Mouse (Mus musculus): ENCODE data around the gene Slc37a1. TPM values are rescaled to one million over a fixed set of nuclear protein-coding genes. Genes with fewer than 3 reads are reported as not detected.

Slc37a1 gene
- total and polyA plus RNA-seq, 2 experiments = 1.4 to 4.7 TPM

DNA sequence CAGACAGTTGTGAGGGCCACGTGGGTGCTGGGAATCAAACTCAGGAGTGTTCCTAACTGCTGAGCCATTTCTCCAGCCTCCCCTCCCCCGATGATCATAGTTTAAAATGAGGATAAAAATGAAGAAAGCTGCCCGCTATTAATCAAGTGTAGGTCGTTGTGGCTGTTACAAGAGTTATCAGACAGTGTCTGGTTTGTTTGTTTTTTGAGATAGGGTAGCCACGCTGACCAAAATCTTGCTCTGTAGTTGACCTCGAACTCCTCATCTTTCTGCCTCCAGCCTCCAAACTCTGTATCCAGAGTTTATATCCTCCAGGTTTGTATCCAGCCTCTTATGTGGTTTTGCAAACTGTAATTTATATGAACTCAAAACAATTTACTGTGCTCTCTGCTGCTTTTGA is 6.3 kb upstream of the Slc37a1 start:
- H3K27me3 ChIP-seq (ENCODE audit: control insufficient read depth, insufficient read depth, low read length) = no peaks in the 10 kb centered on the region
- TF ChIP-seq CTCF (IDR thresholded peaks at IDR 0.05; ENCODE audit: low read depth, low read length) (no peak), POLR2A (IDR thresholded peaks at IDR 0.05; ENCODE audit: extremely low read depth, insufficient read depth, low read length) (no peak)
- no peak overlapping the region for H3K9ac ChIP-seq (ENCODE audit: low read depth, low read length)
- H3K4me3 ChIP-seq (ENCODE audit: insufficient read depth, low read depth, low read length) = no peak overlapping the region
- no peaks in the 10 kb centered on the region for H3K36me3 ChIP-seq (ENCODE audit: control insufficient read depth, insufficient read depth, low read length)
- no peaks in the 10 kb centered on the region for H3K79me2 ChIP-seq (ENCODE audit: control insufficient read depth, insufficient read depth, low read length)
- H3K27ac ChIP-seq (replicated peaks; ENCODE audit: insufficient read depth, low read depth, low read length) = no peak overlapping the region
- 54% methylated on average over 6 of the region's 6 CpGs for WGBS
- no peaks in the 10 kb centered on the region for H3K4me1 ChIP-seq (ENCODE audit: control insufficient read depth, insufficient read depth, low read length)
- no peak for DNase-seq (ENCODE audit: extremely low read depth, low read depth, low spot score)

DNA sequence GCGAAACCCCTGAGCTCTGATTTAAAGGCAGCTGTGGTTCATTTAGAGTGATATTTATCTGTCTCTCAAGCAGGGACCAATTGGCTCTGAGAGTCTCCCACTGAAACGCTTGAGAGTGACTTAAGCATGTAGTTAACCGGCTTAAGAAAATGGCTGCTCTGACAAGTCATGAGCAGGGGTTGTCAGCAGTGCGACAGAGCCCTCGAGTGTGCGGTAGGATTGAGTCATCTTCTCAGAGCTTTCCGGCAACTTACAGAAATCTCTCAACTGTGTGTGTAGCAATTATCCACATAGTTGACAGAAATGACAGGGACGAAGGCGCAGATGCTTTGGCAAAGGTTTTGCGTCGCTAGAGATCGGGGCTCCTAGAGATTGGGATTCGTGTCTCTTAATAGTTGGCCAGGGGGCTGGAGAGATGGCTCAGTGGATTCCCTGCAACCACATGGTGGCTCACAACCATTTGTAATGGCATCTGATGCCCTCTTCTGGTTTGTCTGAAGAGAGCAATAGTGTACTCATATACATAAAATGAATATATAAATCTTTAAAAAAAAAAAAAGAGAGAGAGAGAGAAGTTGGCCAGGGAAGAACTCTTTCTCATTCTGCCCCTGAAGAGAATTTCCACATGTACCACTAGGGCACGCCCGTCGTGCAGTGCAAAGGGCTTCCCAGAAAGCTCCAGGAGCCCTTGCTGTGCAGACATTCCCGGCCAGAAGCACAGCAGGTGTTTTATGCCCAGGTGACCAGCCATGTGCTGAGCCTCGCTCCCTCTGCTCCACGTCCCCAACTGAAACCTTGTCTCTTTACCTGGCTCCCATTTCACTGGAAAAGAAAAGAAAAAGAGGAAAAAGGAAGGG is 4.5 kb upstream of the Slc37a1 start:
- Histone ChIP-seq H3K36me3 (ENCODE audit: control insufficient read depth, insufficient read depth, low read length) (no peaks in the 10 kb centered on the region), H3K27me3 (ENCODE audit: control insufficient read depth, insufficient read depth, low read length) (no peaks in the 10 kb centered on the region), H3K4me1 (ENCODE audit: control insufficient read depth, insufficient read depth, low read length) (no peaks in the 10 kb centered on the region), H3K9ac (ENCODE audit: low read depth, low read length) (no peak overlapping the region), H3K27ac (replicated peaks; ENCODE audit: insufficient read depth, low read depth, low read length) (no peak overlapping the region), H3K4me3 (ENCODE audit: insufficient read depth, low read depth, low read length) (no peak overlapping the region), H3K79me2 (ENCODE audit: control insufficient read depth, insufficient read depth, low read length) (no peaks in the 10 kb centered on the region)
- no peak for DNase-seq (ENCODE audit: extremely low read depth, low read depth, low spot score)
- WGBS = 51% methylated on average over 19 of the region's 19 CpGs
- TF ChIP-seq POLR2A (IDR thresholded peaks at IDR 0.05; ENCODE audit: extremely low read depth, insufficient read depth, low read length) = no peak
- TF ChIP-seq CTCF (IDR thresholded peaks at IDR 0.05; ENCODE audit: low read depth, low read length) = no peak

DNA sequence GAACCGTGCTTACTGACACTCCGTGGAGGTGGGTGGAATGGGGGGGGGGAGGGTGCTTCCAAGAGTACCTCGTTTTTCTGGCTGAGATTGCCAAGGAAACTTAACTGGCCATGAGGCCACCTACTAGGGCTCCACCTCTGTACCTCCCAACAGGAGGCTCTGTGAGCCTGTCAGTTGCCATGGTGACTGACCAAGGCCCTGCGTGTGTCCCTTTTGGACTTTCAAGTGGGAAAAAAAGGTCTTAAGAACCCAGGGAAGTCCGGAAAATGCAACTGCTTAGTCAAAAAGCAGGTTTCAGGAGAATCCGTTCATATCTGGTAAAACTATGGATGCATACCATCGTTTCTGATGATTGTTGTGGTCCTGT is 3.9 kb upstream of the Slc37a1 start:
- TF ChIP-seq CTCF (IDR thresholded peaks at IDR 0.05; ENCODE audit: low read depth, low read length) (no peak), POLR2A (IDR thresholded peaks at IDR 0.05; ENCODE audit: extremely low read depth, insufficient read depth, low read length) (no peak)
- no peak overlapping the region for H3K4me3 ChIP-seq (ENCODE audit: insufficient read depth, low read depth, low read length)

DNA sequence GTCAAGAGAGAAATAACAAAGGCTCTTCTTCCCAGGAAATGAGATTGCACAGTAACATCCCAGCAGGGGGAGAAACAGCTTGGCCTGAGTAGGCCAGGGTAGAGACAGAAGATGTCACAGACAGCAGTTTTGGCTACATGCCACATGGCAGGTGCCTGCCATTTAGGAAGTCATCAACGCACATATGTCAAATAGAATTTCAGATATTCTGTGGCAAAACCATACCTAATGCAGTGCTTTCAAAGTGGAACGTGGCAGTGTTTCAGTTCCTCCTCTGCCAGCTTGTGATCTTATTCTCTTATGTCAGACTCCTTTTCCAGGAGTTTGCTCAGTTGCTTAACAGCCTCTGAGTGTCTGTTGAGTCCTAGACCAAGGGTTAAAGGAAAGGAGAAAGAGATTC is 725 bp upstream of the Slc37a1 start:
- Histone ChIP-seq H3K27ac (replicated peaks; ENCODE audit: insufficient read depth, low read depth, low read length) (no peak overlapping the region), H3K9ac (ENCODE audit: low read depth, low read length) (no peak overlapping the region), H3K4me3 (ENCODE audit: insufficient read depth, low read depth, low read length) (no peak overlapping the region), H3K4me1 (ENCODE audit: control insufficient read depth, insufficient read depth, low read length) (no peaks in the 10 kb centered on the region), H3K27me3 (ENCODE audit: control insufficient read depth, insufficient read depth, low read length) (0 out of 2 replicates have a peak, but pooled peaks cover 6% of the 10 kb centered on the region), H3K79me2 (ENCODE audit: control insufficient read depth, insufficient read depth, low read length) (no peaks in the 10 kb centered on the region), H3K36me3 (ENCODE audit: control insufficient read depth, insufficient read depth, low read length) (no peaks in the 10 kb centered on the region)
- DNase-seq (ENCODE audit: extremely low read depth, low read depth, low spot score) = no peak
- TF ChIP-seq CTCF (IDR thresholded peaks at IDR 0.05; ENCODE audit: low read depth, low read length) (no peak), POLR2A (IDR thresholded peaks at IDR 0.05; ENCODE audit: extremely low read depth, insufficient read depth, low read length) (no peak)
- 69% methylated on average over 2 of the region's 2 CpGs for WGBS

More for the DNA sequence above, 3.9 kb upstream of the Slc37a1 start:
- Histone ChIP-seq H3K79me2 (ENCODE audit: control insufficient read depth, insufficient read depth, low read length) (no peaks in the 10 kb centered on the region), H3K27me3 (ENCODE audit: control insufficient read depth, insufficient read depth, low read length) (0 out of 2 replicates have a peak, but pooled peaks cover 2% of the 10 kb centered on the region), H3K27ac (replicated peaks; ENCODE audit: insufficient read depth, low read depth, low read length) (no peak overlapping the region), H3K9ac (ENCODE audit: low read depth, low read length) (no peak overlapping the region), H3K4me1 (ENCODE audit: control insufficient read depth, insufficient read depth, low read length) (no peaks in the 10 kb centered on the region), H3K36me3 (ENCODE audit: control insufficient read depth, insufficient read depth, low read length) (no peaks in the 10 kb centered on the region)
- 47% methylated on average over 7 of the region's 7 CpGs for WGBS
- DNase-seq (ENCODE audit: extremely low read depth, low read depth, low spot score) = no peak

GRCm38 (mm10) chr17:31287216-31287615 is 624 bp downstream of the Slc37a1 start:
- DNase-seq (ENCODE audit: extremely low read depth, low read depth, low spot score) = no peak
- no peak for TF ChIP-seq CTCF (IDR thresholded peaks at IDR 0.05; ENCODE audit: low read depth, low read length)
- no peak for TF ChIP-seq POLR2A (IDR thresholded peaks at IDR 0.05; ENCODE audit: extremely low read depth, insufficient read depth, low read length)
- Histone ChIP-seq H3K27ac (replicated peaks; ENCODE audit: insufficient read depth, low read depth, low read length) (no peak overlapping the region), H3K4me3 (ENCODE audit: insufficient read depth, low read depth, low read length) (no peak overlapping the region), H3K27me3 (ENCODE audit: control insufficient read depth, insufficient read depth, low read length) (0 out of 2 replicates have a peak, but pooled peaks cover 6% of the 10 kb centered on the region), H3K36me3 (ENCODE audit: control insufficient read depth, insufficient read depth, low read length) (no peaks in the 10 kb centered on the region), H3K4me1 (ENCODE audit: control insufficient read depth, insufficient read depth, low read length) (no peaks in the 10 kb centered on the region), H3K9ac (ENCODE audit: low read depth, low read length) (no peak overlapping the region), H3K79me2 (ENCODE audit: control insufficient read depth, insufficient read depth, low read length) (no peaks in the 10 kb centered on the region)
- WGBS = 82% methylated on average over 3 of the region's 3 CpGs
